Mouse (Mus musculus) kidney, adult 10 weeks (tissue): ENCODE data around the gene Tex13b. TPM values are rescaled to one million over a fixed set of nuclear protein-coding genes. Genes with fewer than 3 reads are reported as not detected.

ENCODE experiments used
- polyA plus RNA-seq: library from polyadenylated mRNA; stranded (reverse); fragments of 350-450 nt; fragmentation: Illumina TruSeq; extraction: RNeasy Lipid Tissue Mini Kit (QIAGEN cat#74804); gene quantifications from one replicate; pipeline ENCODE4 v1.2.3, GENCODE M21; 2014; ENCODE audit warnings: low read depth, low replicate concordance

Gene Tex13b
- not detected for polyA plus RNA-seq

DNA sequence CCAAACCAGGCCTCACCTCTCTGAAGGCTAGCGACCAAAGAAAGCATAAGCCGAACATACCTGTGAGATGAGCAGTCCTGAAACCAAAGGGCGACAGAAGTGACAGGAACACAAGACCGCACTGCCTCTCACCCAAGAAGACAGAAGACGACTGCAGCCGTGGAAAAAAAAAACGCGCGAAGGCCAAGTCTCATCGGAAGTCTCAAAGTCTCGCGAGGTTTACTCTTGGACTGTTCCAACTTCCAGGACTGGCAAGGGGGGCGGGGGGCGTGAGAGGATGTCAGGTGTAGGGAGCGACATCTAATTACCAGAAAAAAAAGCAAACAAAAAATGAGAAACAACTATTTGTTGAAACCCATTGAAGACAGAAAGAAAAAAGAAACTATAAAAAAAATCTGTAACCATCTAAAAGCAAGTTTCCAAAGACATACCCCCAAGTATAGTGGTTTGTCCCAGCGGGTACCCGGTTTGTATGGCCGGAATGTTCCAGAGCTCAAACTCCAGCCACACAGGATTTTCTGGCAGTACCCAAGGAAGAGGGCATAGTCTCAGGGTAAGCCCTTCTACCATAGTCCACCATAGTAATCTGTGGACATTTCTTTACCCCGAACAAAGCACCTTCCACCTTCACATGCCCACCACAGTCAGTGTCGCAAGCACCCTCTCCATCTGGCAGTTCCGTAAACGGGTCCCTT, at the start of gene Tex13b:
Tex13b (minus strand) TSS at position 122 of the 695 bp plus-strand sequence.

Other genes starting within 250 kb of the Tex13b start
- gene Tsc22d3, start 212.8 kb downstream of the Tex13b start, polyA plus RNA-seq = 47.2 TPM
- gene Mid2, start 148.8 kb downstream of the Tex13b start, polyA plus RNA-seq = 43.9 TPM
- gene Vsig1, start 94.2 kb upstream of the Tex13b start, polyA plus RNA-seq = 0.77 TPM
- gene Psmd10, start 143.3 kb upstream of the Tex13b start, polyA plus RNA-seq = 47.3 TPM
- 58.7 TPM for gene Atg4a, start 143.5 kb upstream of the Tex13b start, polyA plus RNA-seq